Mouse (Mus musculus): ENCODE measurements at regions not wholly inside any gene's neighbourhood (a gene's known extent, or its start where the extent isn't known, plus 50 kb on each side); places are given as distances from the start of the nearest gene placed in this dataset.

GRCm38 (mm10) chr12:9996455-9997189 is 373.2 kb upstream of the Nt5c1b start:
- Histone ChIP-seq H3K4me1 (ENCODE audit: control insufficient read depth, insufficient read depth, low read length) (no peaks in the 10 kb centered on the region; the same call in 1 of the 2 replicates), H3K4me3 (replicated peaks; ENCODE audit: extremely low read depth, low read depth, low read length) (no peak overlapping the region)
- DNase-seq, result no peak
- 56% methylated on average over 5 of the region's 5 CpGs for WGBS
- no peak for TF ChIP-seq POLR2A (IDR thresholded peaks at IDR 0.05; ENCODE audit: borderline replicate concordance, extremely low read depth, low read depth, low read length)

GRCm38 (mm10) chr12:9997190-9997561 is 372.6 kb upstream of the Nt5c1b start:
- no peak for TF ChIP-seq CTCF (IDR thresholded peaks at IDR 0.05; ENCODE audit: insufficient read depth, low read length)
- TF ChIP-seq POLR2A (IDR thresholded peaks at IDR 0.05; ENCODE audit: borderline replicate concordance, extremely low read depth, low read depth, low read length), result no peak
- H3K4me3 ChIP-seq (replicated peaks; ENCODE audit: extremely low read depth, low read depth, low read length), result no peak overlapping the region

GRCm38 (mm10) chr12:9997571-9997970 is 372.2 kb upstream of the Nt5c1b start:
- no peak overlapping the region for H3K4me3 ChIP-seq (replicated peaks; ENCODE audit: extremely low read depth, low read depth, low read length)
- H3K4me1 ChIP-seq (ENCODE audit: control insufficient read depth, insufficient read depth, low read length), result no peaks in the 10 kb centered on the region; the same call in 1 of the 2 replicates
- TF ChIP-seq CTCF (IDR thresholded peaks at IDR 0.05; ENCODE audit: insufficient read depth, low read length) (no peak), POLR2A (IDR thresholded peaks at IDR 0.05; ENCODE audit: borderline replicate concordance, extremely low read depth, low read depth, low read length) (no peak)
- no peak for DNase-seq
- 56% methylated on average over 3 of the region's 3 CpGs for WGBS

More at GRCm38 (mm10) chr12:9997190-9997561, 372.6 kb upstream of the Nt5c1b start:
- no peak for DNase-seq
- H3K4me1 ChIP-seq (ENCODE audit: control insufficient read depth, insufficient read depth, low read length), result no peaks in the 10 kb centered on the region; the same call in 1 of the 2 replicates
- 41% methylated on average over 9 of the region's 9 CpGs for WGBS

DNA sequence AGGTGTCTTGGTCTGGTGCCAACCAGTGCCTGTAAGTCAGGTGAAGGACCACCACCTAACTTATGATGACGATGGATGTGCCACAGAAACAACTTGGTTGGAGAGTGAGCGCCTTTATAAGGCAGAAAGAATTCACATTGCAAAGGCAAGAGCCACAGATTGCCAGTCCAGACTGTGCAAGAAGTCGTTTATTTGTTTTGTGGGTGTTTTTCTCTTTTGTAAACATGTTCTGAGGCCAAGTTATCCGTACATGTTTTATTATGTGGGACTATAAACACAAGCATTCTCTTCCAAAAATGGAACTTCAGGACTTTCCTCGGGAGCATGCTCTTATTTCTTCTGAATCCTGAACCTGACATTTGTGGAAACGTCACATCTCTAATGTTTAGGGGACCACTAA is 369.8 kb upstream of the Nt5c1b start:
- TF ChIP-seq POLR2A (IDR thresholded peaks at IDR 0.05; ENCODE audit: borderline replicate concordance, extremely low read depth, low read depth, low read length), result no peak
- TF ChIP-seq CTCF (IDR thresholded peaks at IDR 0.05; ENCODE audit: insufficient read depth, low read length), result no peak
- Histone ChIP-seq H3K4me3 (replicated peaks; ENCODE audit: extremely low read depth, low read depth, low read length) (no peak overlapping the region), H3K4me1 (ENCODE audit: control insufficient read depth, insufficient read depth, low read length) (no peaks in the 10 kb centered on the region; the same call in 1 of the 2 replicates)
- WGBS, result 47% methylated on average over 6 of the region's 6 CpGs
- no peak for DNase-seq

DNA sequence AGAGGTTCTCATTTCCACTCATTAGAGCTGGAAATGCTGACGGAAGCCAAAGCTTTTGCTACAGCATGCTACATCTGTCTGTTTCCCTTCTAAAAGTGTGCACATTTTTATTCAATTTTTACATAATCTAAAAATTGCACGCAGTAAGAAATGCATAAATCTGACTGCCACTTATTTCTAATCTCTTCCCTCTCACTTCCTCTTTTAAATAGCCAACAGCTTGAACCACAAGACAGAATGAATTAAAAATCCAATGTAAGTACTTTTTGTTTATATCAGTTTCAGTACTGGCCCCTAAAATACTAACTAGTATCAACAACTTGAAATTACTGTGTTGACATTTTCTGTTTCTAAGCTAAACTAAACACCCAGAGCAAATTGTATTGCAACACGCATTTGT is 361.3 kb upstream of the Nt5c1b start:
- no peak overlapping the region for H3K4me3 ChIP-seq (replicated peaks; ENCODE audit: extremely low read depth, low read depth, low read length)
- no peak for DNase-seq
- WGBS, result 42% methylated on average over 3 of the region's 3 CpGs
- TF ChIP-seq CTCF (IDR thresholded peaks at IDR 0.05; ENCODE audit: insufficient read depth, low read length), result no peak
- TF ChIP-seq POLR2A (IDR thresholded peaks at IDR 0.05; ENCODE audit: borderline replicate concordance, extremely low read depth, low read depth, low read length), result no peak
- H3K4me1 ChIP-seq (ENCODE audit: control insufficient read depth, insufficient read depth, low read length), result no peaks in the 10 kb centered on the region

- TF ChIP-seq CTCF (IDR thresholded peaks at IDR 0.05; ENCODE audit: insufficient read depth, low read length) (no peak), POLR2A (IDR thresholded peaks at IDR 0.05; ENCODE audit: borderline replicate concordance, extremely low read depth, low read depth, low read length) (no peak)
- H3K4me3 ChIP-seq (replicated peaks; ENCODE audit: extremely low read depth, low read depth, low read length), result no peak overlapping the region
- WGBS, result 48% methylated on average over 15 of the region's 15 CpGs
- no peaks in the 10 kb centered on the region for H3K4me1 ChIP-seq (ENCODE audit: control insufficient read depth, insufficient read depth, low read length)
- DNase-seq, result no peak
Measured at GRCm38 (mm10) chr12:10016710-10017581, 352.8 kb upstream of the Nt5c1b start.

DNA sequence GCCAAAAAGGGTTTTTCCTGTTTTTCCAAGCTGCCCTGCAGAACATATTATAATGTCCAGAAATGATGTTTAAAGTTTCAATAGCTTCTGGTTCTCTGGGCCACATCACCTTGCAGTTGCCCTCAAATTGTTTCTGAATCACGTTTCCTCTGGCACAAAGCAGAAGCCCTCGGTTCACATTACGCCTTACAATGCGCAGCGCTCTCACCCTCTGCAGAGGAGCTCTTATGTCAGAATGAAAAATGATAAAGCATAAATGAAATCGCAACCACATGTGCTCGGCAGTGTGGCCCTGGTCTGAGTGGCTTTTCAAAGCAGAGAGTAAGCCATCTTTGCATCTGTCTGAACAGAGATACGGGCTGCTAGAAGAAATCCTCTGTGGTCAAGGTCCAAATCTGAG is 334.3 kb upstream of the Nt5c1b start:
- TF ChIP-seq POLR2A (IDR thresholded peaks at IDR 0.05; ENCODE audit: borderline replicate concordance, extremely low read depth, low read depth, low read length) (no peak), CTCF (IDR thresholded peaks at IDR 0.05; ENCODE audit: insufficient read depth, low read length) (no peak)
- 62% methylated on average over 8 of the region's 8 CpGs for WGBS
- H3K4me1 ChIP-seq (ENCODE audit: control insufficient read depth, insufficient read depth, low read length), result peaks cover 2% of the 10 kb centered on the region; the same call in 1 of the 2 replicates
- DNase-seq, result no peak
- no peak overlapping the region for H3K4me3 ChIP-seq (replicated peaks; ENCODE audit: extremely low read depth, low read depth, low read length)

DNA sequence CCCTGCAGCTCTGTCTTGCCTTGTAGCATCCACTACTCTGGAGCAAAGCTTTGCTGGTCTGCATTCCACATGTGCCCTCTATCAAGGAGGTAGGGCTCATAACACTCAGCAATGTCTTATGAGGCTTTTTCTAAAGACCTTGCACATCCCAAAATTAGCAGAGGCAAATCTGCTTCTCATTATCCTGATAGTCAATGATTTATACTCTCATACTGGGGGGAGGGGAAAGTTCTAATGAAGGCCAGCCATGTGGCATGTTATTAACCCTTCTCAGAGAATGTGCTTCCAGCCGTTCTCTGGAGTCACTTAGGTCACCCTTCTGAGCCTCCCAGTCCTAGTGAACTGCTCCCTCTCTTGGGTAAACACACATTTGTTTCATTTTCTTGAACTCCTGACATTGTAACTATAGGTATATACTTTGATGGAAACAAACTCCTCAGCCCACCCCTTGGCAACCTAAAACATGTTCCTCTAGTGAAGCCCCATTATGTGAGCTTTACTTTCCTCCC is 307.7 kb upstream of the Nt5c1b start:
- DNase-seq, result no peak
- 37% methylated on average over 1 of the region's 1 CpGs for WGBS
- H3K4me1 ChIP-seq (ENCODE audit: control insufficient read depth, insufficient read depth, low read length), result no peaks in the 10 kb centered on the region
- H3K4me3 ChIP-seq (replicated peaks; ENCODE audit: extremely low read depth, low read depth, low read length), result no peak overlapping the region
- TF ChIP-seq POLR2A (IDR thresholded peaks at IDR 0.05; ENCODE audit: borderline replicate concordance, extremely low read depth, low read depth, low read length) (no peak), CTCF (IDR thresholded peaks at IDR 0.05; ENCODE audit: insufficient read depth, low read length) (no peak)

DNA sequence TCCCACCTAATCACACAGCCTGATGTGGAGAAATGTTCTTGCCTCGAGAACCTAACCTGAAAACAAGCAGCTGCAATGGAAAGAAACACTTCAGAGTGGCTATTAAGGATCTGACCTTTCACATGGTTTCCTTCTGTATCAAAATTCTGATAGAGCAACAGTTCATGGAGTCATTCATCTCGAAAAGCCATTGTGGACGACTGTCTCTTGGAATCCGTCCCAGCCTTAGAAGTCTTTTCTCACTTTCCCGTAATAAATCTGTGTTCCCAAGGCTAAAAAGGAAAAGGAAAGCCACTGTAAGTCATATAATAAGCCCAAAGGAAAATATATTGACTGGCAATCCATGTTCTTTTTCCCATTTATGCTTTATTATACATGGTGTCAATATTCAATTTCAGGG is 291.4 kb upstream of the Nt5c1b start:
- 40% methylated on average over 5 of the region's 5 CpGs for WGBS

More for the DNA sequence above, 291.4 kb upstream of the Nt5c1b start:
- Histone ChIP-seq H3K4me1 (ENCODE audit: control insufficient read depth, insufficient read depth, low read length) (no peaks in the 10 kb centered on the region), H3K4me3 (replicated peaks; ENCODE audit: extremely low read depth, low read depth, low read length) (no peak overlapping the region)
- no peak for DNase-seq
- no peak for TF ChIP-seq POLR2A (IDR thresholded peaks at IDR 0.05; ENCODE audit: borderline replicate concordance, extremely low read depth, low read depth, low read length)
- TF ChIP-seq CTCF (IDR thresholded peaks at IDR 0.05; ENCODE audit: insufficient read depth, low read length), result no peak
